Mouse (Mus musculus): ENCODE data around the gene H2-D1. TPM values are rescaled to one million over a fixed set of nuclear protein-coding genes. Genes with fewer than 3 reads are reported as not detected.
"Not testable (repeated sequence)": the region's sequence is repeated elsewhere in the genome, so short reads cannot be mapped to it uniquely, and the experiment has no call there.

H2-D1 gene
- 10 to 100 TPM; 45.9 to 50.4 TPM for total RNA-seq (2021)

GRCm38 (mm10) chr17:35262664-35263522 lies at the start of gene H2-D1:
H2-D1 (plus strand) TSS chr17:35262730.
- peak; percentile 98 for DNase-seq

DNA sequence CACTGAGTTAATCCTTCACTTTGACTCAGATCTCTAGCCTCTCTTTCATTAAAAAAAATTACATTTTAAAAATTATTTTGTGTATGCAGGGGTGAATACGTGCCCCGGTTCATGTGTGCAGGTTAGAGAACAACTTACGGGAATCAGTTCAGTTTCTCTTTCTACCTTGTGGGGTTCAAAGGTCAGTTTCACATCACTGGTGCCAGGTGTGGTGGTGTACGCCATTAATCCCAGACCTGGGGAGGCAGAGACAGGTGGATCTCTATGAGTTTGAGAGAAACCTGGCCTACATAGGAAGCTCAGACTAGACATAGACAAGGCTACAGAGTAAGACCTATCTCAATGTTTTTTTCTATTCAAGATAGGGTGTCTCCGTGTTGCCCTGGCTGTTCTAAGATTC lies 49.5 kb upstream of the H2-D1 start:
- no peak for DNase-seq

DNA sequence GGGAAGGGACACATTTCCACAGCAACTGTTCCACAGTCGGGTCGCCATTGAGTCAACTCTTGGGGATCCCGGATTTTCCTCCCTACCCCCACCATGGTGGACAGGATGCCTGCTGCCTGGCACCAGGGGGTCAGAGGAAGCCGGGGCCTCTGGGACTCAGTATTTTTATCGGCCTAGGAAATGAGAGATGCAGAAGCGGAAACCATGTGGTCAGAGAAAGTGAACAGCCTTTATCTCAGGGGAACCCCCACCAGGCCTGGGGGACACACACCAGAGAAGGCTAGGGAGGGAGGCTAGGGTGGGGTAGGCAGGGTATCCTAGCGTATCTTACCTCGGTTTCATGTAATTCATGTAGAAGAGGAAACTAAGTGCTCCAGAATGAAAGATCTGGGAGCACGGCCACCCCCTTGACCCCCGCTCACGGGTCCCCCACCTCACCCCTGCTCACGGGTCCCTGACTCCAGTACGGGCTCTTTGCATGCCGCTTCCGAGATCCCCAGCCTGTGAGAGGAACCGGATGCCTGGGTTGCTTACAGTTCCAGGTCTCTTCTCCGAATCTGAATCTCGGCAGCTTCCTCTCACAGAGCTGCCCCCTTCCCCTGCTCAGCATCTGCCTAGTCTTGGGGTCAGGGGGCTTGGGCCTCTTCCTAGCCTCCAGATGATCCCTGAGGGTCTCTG lies 43.9 kb upstream of the H2-D1 start:
- DNase-seq, result peak; percentile 56

DNA sequence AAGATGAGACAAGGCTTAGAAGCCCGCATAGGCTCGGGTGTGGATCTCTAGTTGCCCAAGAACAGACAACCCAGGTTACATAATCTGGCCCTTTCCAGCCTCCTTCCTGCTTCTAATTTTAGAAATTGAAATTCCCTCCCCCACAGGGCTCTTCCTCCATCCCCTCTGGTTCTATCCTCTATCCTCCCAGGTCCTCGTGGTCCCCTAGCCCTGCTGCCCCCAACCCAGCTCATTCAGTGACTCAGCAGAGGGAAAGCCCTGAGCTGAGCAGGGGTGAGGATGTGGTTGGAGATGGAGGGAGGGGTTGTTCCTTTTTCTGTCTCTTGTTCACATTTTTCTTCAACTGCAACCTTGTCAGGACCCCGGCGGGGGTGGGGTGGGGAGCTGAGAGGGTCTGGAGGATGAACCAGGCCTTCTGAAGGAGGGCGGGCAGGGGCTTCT lies 42.9 kb upstream of the H2-D1 start:
- DNase-seq, result no peak

DNA sequence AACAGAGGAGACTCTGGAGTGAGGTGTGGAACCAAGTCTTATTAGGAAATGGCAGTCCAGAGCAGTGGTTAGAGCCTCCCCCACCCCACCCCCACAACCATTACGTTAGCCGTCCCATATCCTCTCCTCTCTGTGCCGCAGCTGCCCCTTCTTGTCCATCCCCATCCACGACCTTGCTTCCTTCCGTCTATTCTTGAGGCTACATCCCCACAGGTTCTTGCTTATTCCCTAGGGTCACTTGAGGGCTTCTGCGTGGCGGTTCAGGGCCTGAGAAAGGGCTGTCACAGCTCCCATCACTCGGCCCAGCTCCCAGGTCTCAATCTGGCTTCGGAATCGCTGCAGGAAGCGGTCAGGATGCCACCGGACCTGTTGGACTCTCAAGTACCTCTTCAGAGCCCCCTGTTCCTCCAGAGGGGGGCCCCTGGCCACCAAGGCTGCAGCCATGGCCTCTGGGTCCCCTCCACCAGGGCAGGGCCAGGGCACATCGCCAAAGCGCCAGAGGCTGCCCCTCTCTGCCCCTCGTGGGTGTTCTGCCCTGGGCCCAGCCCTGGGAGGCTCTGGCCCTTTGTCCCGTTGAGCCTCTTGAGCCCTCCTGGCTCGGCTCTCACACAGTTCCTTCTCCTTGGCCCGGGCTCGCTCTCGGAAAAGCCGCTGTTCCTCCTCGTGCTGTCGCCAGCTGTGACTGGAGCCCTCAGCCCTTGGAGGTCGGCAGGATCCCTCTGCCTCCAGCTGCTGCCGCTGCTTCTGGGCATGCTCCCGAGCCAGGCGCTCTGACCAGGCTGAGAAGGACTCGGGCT lies 42.2 kb upstream of the H2-D1 start, which contains the start of gene Gm16181:
TSS of gene Gm16181 (plus strand) at position 679 of the 797 bp plus-strand sequence.
- peak; percentile 68 for DNase-seq

DNA sequence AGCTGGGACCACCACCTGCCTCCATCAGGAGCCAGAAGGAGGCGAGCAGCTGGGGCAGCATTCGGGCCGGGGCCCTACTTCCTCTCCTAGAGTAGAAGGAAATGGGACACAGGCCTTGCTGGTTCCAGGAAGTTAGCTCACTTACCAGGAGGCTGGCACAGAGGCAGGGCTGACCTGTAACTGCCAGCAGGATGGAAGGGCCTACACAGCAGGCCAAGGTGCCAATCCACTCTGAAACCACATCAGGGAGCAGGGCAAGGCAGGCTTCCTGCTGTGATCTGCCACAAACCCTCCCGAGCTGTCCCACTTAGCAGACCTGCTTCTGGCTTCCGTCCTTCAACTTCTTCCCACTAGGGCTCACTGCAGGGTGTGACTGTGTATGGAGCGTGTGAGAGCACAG lies 40.2 kb upstream of the H2-D1 start:
- DNase-seq, result no peak

DNA sequence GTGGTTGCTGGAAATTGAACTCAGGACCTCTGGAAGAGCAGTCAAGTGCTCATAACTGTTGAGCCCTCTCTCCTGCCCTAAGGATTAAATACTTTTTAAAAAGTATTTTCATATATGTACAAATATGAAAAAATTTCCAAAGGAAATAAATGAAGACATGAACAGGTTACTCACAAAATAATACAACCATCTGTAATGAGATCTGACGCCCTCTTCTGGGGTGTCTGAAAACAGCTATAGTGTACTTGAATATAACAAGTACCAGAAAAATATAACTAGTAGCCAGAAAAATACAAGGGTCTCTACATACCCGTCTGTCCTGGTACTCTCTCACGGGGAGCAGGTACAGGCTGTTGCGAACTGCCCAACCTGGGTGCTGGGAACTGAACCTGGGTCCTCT lies 37.9 kb upstream of the H2-D1 start:
- DNase-seq, result no peak

DNA sequence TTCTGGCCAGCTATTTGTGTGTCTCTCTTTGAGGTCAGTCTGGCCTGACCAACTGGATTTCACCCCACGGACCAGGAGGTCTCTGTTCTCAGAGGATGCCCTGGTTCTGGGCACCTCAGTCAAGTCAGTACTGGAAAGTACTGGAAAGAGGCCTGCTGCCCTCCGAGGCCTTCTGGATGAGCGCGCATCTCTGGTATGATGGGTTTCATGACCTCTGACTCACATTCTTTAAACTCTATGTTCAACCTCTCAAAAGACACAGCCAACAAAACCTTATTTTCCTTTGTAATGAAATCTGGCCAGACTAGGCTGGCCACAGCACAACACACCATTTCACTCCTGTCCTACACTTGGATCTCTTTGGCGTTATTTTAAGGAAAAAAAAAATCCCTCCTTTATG lies 37.1 kb upstream of the H2-D1 start:
- DNase-seq, result no peak

- DNase-seq, result no peak
These were observed 35.9 kb upstream of the H2-D1 start for GRCm38 (mm10) chr17:35226561-35227046.

- no peak for DNase-seq
These were observed 31.5 kb upstream of the H2-D1 start for GRCm38 (mm10) chr17:35231022-35231421.

GRCm38 (mm10) chr17:35232043-35232442 lies 30.5 kb upstream of the H2-D1 start:
- DNase-seq, result peak; percentile 92

- no peak for DNase-seq
These were observed 29.9 kb upstream of the H2-D1 start for GRCm38 (mm10) chr17:35232659-35233058.

DNA sequence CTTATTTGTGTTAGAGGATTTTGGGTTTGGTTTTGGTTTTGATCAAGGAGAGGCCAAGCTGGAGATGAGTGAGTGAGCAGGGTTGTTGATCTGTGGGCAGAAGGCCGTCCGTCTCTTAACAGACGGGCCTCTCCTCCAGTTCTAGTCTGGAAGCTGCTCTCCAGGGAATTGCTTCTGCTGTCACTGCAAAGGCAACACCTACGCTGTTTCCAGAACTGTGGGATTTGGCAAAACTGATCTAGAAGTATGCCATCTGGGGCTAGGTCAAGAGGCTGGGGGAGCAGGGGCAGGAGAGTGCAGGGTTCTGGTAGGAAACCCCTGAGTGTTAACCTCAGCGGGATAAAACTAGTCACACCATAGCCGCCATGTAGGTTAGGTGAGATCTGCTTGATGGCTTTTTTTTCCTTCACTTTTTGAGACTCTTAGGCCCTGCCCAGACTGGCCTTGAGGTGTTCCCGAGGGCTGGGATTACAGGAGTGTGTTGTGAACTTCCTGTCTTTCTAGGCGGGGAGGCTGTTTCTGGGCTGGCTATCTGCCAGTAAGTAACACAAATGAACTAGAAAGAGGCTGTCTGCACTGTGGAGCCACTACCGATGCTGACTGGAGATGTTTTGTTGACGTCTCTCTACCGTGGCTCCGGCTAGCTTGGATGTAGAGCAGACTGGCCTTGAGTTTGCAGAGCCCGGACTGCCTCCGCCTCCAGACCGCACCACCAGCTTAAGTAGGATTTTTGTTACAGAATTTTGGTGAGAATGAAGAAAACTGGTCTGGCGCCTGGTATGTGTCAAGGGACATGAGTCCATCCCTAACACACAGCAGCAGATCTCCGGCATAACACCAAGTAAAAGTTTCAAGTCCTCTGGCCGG lies 29.2 kb upstream of the H2-D1 start, which contains the start of gene Atp6v1g2:
TSS of gene Atp6v1g2 (plus strand) at position 547 of the 867 bp plus-strand sequence.
- no peak for DNase-seq

DNA sequence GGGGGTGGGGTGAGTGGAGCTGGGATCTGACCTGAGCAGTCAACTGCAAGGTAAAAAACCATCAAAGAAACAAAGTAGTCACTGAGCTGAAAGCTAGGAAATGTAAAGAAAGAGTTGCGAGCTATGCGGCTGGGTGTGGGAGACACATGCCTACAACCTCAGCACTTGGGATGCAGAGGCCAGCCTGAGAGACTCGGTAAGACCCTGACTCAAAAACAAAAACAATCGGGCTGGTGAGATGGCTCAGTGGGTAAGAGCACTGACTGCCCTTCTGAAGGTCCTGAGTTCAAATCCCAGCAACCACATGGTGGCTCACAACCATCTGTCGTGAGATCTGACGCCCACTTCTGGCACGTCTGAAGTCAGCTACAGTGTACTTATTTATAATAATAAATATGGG lies 28.4 kb upstream of the H2-D1 start:
- DNase-seq, result not testable (repeated sequence)

DNA sequence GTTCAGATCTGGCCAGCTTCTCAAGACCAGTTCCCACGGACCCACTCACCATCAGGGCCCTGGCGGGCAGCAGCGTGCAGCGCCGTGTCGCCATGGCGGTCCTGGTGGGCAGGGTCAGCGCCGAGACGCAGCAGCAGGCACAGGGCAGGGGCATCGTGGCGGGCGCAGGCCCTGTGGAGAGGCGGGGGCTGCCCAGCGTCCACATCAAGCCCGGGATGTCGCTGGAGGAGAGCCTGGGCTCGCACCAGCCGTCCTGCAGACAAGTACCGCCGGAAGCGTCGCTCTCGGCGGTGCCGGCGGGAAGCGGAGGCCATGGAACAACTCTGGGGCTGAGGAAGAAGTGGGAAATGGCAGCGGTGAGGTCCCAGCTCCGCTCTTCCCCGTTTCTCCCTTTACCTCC lies 27.6 kb upstream of the H2-D1 start:
- DNase-seq, result peak; percentile 53

DNA sequence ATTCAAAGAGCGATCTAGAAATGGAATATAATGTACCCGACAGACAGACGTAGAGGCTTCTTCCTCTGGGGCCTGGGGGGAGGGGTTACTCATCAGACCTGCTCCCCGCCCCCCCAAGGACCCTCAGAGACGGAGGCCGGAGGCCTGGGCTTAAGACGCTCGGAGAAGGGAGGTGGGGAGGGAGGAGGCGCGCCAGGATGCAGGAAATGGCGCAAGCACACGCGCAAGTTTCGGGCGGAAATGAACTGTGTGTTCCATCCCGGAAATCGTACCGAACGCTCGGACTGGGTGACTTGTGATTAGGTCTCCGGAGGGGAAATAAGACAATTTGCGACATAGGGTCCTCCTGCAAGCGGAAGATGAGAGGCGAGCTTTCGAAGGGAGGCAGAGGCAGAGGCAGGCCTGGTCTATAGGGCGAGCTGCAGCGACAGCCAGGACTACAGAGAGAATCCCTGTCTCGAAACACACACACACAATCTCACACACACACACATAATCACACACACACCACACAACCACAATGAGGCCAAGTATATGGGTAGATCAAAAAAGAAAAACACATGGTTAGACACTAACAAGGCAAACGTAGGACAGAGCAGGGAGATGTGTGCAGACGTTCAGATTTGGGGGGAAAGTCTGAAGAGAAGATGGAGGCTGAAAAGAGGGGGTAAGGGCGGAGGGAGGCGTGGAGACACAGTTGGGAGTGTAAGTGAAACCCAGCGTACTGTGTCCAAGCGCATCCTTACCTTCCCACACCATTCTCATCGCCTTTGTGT lies 26.7 kb upstream of the H2-D1 start, which contains the start of gene Nfkbil1:
TSS of gene Nfkbil1 (minus strand) at position 179 of the 776 bp plus-strand sequence.
- peak; percentile 90 for DNase-seq

DNA sequence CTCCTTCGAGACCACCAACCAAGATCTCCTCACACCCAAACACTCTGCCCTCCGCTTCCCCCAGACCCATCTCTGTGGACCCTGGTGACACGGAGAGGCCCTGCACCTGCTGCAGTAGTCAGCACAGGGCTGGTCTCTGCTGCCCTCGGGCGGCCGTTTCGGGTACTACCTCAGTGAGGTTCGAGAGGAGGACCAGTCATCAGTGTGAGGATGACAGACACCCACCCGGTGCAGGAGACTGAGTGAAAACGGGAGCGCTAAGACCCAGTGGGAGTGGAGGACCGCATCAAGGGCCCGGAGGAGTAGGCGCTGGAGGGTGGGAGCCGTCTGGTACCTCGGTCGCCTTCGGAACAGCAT lies 26.2 kb upstream of the H2-D1 start:
- DNase-seq, result peak; percentile 99

DNA sequence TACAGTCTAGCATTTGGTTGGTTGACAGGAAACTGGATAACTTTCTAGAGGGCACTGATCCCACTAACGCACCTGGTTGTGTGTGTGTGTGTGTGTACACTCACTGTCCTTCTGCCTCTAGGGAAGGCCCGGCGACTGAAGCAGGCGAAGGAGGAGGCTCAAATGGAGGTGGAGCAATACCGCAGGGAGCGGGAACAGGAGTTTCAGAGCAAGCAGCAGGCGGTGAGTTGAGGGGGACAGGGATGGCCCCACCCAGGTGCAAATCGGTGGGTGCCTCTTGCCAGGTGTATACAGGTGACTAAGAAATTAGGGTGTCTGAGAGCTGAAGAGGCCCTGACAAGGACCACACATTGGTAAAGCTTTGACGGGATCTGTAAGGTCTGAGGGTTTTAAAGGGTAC lies 25.5 kb upstream of the H2-D1 start:
- no peak for DNase-seq

DNA sequence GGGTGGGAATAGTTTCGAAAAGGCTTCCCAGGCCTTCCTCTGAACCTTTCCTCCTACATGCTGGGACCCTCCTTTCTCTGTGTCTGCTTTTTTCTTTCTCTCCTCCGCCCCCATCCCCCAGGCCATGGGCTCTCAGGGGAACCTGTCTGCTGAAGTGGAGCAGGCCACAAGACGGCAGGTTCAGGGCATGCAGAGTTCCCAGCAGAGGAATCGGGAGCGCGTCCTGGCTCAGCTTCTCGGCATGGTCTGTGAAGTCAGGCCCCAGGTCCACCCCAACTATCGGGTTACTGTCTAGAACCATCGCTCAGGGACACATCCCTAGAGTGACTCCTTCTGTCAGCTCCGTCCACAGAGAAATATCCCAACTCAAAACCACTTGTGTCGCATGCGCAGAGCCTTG lies 25.0 kb upstream of the H2-D1 start:
- DNase-seq, result no peak

DNA sequence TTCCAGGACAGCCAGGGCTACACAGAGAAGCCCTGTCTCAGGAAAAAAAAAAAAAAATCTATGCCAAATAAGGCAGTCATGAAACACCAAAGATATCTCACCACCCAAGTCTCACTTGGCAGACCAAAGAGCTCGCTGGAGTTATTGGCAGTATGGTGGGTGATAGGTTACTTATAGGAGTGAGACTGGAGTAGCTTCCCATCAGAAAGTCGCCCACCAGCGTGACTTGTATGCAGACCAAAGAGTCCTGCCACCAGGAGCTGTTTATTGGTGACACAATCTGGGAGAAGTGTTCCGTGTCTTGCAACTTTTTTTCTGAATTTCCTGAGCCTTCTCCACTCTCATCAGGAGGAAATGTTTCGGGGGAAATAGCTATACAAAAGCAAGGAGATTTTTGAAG lies 22.8 kb upstream of the H2-D1 start:
- DNase-seq, result no peak
